Mouse (Mus musculus): ENCODE measurements around the gene Aak1. TPM values are rescaled to one million over a fixed set of nuclear protein-coding genes. Genes with fewer than 3 reads are reported as not detected.

The Aak1 gene
- polyA plus RNA-seq, 1 experiment from 2014 or later, result 18.3 TPM

DNA sequence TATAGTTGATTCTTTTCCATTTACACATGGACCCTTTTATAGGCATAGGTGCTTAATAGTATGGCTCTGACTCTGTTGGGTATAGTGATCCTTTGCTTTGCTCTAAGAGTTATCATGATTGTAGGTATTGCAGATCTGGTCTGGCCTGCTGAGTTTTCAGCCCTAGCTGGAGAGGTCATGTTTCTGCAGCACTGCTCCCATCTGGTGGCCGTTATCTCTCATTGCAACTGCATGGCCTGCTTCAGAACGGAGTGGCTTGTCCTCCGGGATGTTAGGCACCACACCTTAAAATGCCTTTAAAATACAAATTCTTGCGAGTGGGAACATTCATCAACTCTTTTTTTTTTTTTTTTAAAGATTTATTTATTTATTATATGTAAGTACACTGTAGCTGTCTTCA is 72.6 kb downstream of the Aak1 start:
- H3K36me3 ChIP-seq (ENCODE audit: insufficient read depth), result peaks cover 8% of the 10 kb centered on the region; the same call in 1 of the 2 replicates
- peak; percentile 81 for DNase-seq
- no peak overlapping the region for H3K4me3 ChIP-seq (ENCODE audit: low read depth, low read length)
- H3K27me3 ChIP-seq (ENCODE audit: insufficient read depth, low read length), result no peaks in the 10 kb centered on the region
- ATAC-seq (ENCODE audit: insufficient read depth), result peak; percentile 68
- H3K4me1 ChIP-seq (ENCODE audit: insufficient read depth), result peaks cover 6% of the 10 kb centered on the region; the same call in 1 of the 2 replicates
- H3K9ac ChIP-seq, result no peak overlapping the region
- TF ChIP-seq CTCF (IDR thresholded peaks at IDR 0.05; ENCODE audit: low read depth), result peak; percentile 85
- H3K4me2 ChIP-seq, result no peak overlapping the region
- H3K27ac ChIP-seq (ENCODE audit: low read depth), result no peak overlapping the region
- H3K9me3 ChIP-seq (ENCODE audit: low read depth, low read length), result no peaks in the 10 kb centered on the region
- 23% methylated on average over 4 of the region's 4 CpGs for whole genome bisulfite sequencing

DNA sequence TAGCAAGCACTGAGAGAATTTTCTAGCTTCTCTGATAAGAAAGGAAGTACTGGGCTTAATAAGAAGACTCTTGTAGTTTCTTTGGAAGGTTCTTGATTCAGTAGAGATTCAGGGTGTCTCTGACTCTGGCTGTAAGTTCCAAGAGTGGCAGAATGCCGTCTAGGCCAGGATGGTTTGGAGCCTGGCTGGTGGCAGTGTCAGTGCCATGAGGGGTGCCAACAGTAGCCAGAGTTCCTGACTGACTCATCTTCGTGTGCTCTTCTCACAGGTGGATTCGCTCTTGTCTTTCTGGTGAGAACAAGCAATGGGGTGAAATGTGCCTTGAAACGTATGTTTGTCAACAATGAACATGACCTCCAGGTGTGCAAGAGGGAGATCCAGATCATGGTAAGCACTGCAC is 75.4 kb downstream of the Aak1 start:
- no peaks in the 10 kb centered on the region for H3K9me3 ChIP-seq (ENCODE audit: low read depth, low read length)
- ATAC-seq (ENCODE audit: insufficient read depth) (no peak), DNase-seq (no peak)
- no peak overlapping the region for H3K27ac ChIP-seq (ENCODE audit: low read depth)
- H3K4me2 ChIP-seq, result no peak overlapping the region
- 93% methylated on average over 4 of the region's 4 CpGs for WGBS
- peaks cover 17% of the 10 kb centered on the region; the same call in 1 of the 2 replicates for H3K36me3 ChIP-seq (ENCODE audit: insufficient read depth)
- no peaks in the 10 kb centered on the region for H3K27me3 ChIP-seq (ENCODE audit: insufficient read depth, low read length)
- TF ChIP-seq CTCF (IDR thresholded peaks at IDR 0.05; ENCODE audit: low read depth), result no peak
- no peaks in the 10 kb centered on the region for H3K4me1 ChIP-seq (ENCODE audit: insufficient read depth)
- H3K9ac ChIP-seq, result no peak overlapping the region
- H3K4me3 ChIP-seq (ENCODE audit: low read depth, low read length), result no peak overlapping the region

DNA sequence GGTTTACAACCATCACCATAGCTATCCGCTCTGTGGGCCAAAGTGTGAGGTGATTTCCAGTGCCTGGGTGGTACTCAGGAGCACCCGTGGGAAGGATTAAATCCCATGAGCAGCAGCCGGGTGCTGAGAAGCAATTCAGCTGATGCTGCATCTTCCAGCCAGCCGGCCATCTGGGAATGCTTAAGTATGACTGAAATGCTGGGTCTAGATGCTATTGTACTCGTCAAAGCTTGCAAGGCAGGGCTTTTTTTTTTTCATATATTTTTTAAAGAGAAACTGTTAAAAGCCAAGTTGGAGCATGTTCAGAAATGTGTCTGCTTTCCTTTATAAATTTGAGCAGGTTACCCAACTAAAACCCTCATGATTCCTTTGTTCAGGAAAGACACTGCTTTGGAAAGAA is 85.2 kb downstream of the Aak1 start:
- no peak overlapping the region for H3K4me3 ChIP-seq (ENCODE audit: low read depth, low read length)
- H3K27ac ChIP-seq (ENCODE audit: low read depth), result no peak overlapping the region
- TF ChIP-seq CTCF (IDR thresholded peaks at IDR 0.05; ENCODE audit: low read depth), result no peak
- ATAC-seq (ENCODE audit: insufficient read depth), result no peak
- H3K4me2 ChIP-seq, result no peak overlapping the region
- no peaks in the 10 kb centered on the region for H3K4me1 ChIP-seq (ENCODE audit: insufficient read depth)
- peaks cover 27% of the 10 kb centered on the region for H3K36me3 ChIP-seq (ENCODE audit: insufficient read depth)
- no peaks in the 10 kb centered on the region for H3K27me3 ChIP-seq (ENCODE audit: insufficient read depth, low read length)
- 58% methylated on average over 5 of the region's 5 CpGs for WGBS
- H3K9me3 ChIP-seq (ENCODE audit: low read depth, low read length), result peaks cover 7% of the 10 kb centered on the region; the same call in 1 of the 2 replicates
- no peak overlapping the region for H3K9ac ChIP-seq
- peak; percentile 11 for DNase-seq

DNA sequence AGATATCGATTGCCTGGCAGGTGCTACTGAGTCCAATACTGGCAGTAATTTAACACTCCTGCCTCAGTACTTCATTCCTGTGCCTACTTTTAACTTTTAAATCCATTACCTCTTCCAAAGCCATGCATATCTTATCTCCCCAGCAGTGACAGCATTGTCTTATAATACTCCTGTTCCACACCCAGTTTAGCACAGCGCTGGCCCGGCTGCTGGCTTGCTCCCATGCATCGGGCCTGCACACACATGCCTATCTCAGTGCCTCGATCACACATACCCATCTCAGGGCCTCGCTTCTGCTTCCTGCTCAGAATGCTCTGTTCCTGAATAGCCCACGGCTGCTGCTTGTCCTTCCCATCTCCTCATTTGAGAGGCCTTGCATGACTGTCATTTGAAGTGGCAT is 90.5 kb downstream of the Aak1 start:
- H3K36me3 ChIP-seq (ENCODE audit: insufficient read depth), result peaks cover 46% of the 10 kb centered on the region

DNA sequence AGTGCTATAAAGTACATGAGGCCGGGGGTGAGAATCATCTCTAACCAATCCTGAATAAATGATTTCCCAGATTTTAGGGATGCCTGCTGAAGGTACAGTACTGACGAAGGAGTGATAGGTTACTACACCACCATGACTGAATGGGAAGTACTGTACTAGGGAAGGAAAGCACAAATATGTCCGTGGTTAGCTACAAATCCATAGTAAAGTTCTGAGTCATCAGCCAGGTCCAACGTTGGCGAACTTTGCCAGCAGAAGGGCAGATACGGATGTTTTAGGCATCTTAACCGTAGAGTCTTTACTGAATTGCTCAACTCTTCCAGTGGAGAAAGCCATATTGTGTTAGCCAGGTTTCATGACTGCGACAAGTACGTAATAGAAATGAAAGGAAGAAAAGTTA is 91.6 kb downstream of the Aak1 start:
- TF ChIP-seq CTCF (IDR thresholded peaks at IDR 0.05; ENCODE audit: low read depth), result no peak
- Histone ChIP-seq H3K9me3 (ENCODE audit: low read depth, low read length) (peaks cover under 1% of the 10 kb centered on the region; the same call in 1 of the 2 replicates), H3K4me2 (no peak overlapping the region), H3K27ac (ENCODE audit: low read depth) (no peak overlapping the region), H3K4me1 (ENCODE audit: insufficient read depth) (no peaks in the 10 kb centered on the region), H3K27me3 (ENCODE audit: insufficient read depth, low read length) (no peaks in the 10 kb centered on the region), H3K9ac (no peak overlapping the region), H3K36me3 (ENCODE audit: insufficient read depth) (peaks cover 47% of the 10 kb centered on the region), H3K4me3 (ENCODE audit: low read depth, low read length) (no peak overlapping the region)
- 94% methylated on average over 9 of the region's 9 CpGs for WGBS
- DNase-seq, result no peak
- ATAC-seq (ENCODE audit: insufficient read depth), result no peak

More for the DNA sequence above, 90.5 kb downstream of the Aak1 start:
- no peak overlapping the region for H3K9ac ChIP-seq
- 83% methylated on average over 7 of the region's 7 CpGs for WGBS
- DNase-seq (no peak), ATAC-seq (ENCODE audit: insufficient read depth) (no peak)
- no peak for TF ChIP-seq CTCF (IDR thresholded peaks at IDR 0.05; ENCODE audit: low read depth)
- no peak overlapping the region for H3K4me3 ChIP-seq (ENCODE audit: low read depth, low read length)
- no peak overlapping the region for H3K27ac ChIP-seq (ENCODE audit: low read depth)
- H3K27me3 ChIP-seq (ENCODE audit: insufficient read depth, low read length), result no peaks in the 10 kb centered on the region
- H3K9me3 ChIP-seq (ENCODE audit: low read depth, low read length), result peaks cover 7% of the 10 kb centered on the region; the same call in 1 of the 2 replicates
- H3K4me1 ChIP-seq (ENCODE audit: insufficient read depth), result no peaks in the 10 kb centered on the region
- no peak overlapping the region for H3K4me2 ChIP-seq

DNA sequence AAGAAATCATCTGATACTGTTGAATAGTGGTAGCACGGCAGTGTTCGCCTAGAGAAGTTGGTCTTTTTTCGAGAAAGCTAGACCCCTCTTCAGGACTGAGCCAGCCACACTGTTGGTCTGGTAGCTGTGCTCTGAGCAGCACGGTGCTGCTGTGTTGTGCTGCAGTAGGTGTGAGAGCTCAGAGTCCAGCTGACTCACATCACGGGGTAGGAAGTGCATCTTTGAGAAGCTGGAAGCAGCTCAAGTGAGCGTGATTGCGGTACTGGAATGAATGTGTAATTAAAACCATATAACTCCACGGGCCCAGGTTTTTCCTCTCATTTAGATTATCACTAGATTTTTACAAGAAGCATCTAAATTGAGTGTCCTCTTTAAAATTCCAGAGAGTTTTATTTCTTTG is 97.8 kb downstream of the Aak1 start:
- Histone ChIP-seq H3K27ac (ENCODE audit: low read depth) (no peak overlapping the region), H3K9me3 (ENCODE audit: low read depth, low read length) (no peaks in the 10 kb centered on the region), H3K36me3 (ENCODE audit: insufficient read depth) (peaks cover 54% of the 10 kb centered on the region), H3K4me2 (no peak overlapping the region), H3K9ac (no peak overlapping the region), H3K27me3 (ENCODE audit: insufficient read depth, low read length) (no peaks in the 10 kb centered on the region), H3K4me3 (ENCODE audit: low read depth, low read length) (no peak overlapping the region), H3K4me1 (ENCODE audit: insufficient read depth) (no peaks in the 10 kb centered on the region)
- 74% methylated on average over 8 of the region's 8 CpGs for WGBS
- TF ChIP-seq CTCF (IDR thresholded peaks at IDR 0.05; ENCODE audit: low read depth), result no peak
- DNase-seq, result peak; percentile 13
- no peak for ATAC-seq (ENCODE audit: insufficient read depth)

DNA sequence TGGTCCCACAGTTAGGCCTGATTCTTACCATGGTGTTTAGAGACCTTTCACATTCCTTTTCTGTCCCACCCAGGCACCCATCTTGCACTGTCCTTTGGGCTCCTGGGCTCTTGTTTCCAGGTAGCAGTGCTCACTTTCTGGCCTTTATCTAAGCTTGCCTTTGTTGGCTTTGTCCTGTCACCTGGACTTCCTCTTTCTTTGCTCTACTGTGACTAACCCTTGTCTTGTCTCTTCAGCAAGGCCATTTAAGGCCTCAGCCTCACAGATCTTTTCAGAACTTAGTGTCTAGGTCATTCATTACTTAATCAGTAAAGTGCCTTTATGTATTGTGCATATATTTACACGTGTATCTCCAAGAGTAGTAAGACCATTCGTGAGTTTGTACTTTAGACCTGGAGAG is 99.4 kb downstream of the Aak1 start:
- Histone ChIP-seq H3K27me3 (ENCODE audit: insufficient read depth, low read length) (no peaks in the 10 kb centered on the region), H3K9me3 (ENCODE audit: low read depth, low read length) (no peaks in the 10 kb centered on the region), H3K4me1 (ENCODE audit: insufficient read depth) (no peaks in the 10 kb centered on the region), H3K4me2 (no peak overlapping the region), H3K9ac (no peak overlapping the region), H3K27ac (ENCODE audit: low read depth) (no peak overlapping the region), H3K4me3 (ENCODE audit: low read depth, low read length) (no peak overlapping the region), H3K36me3 (ENCODE audit: insufficient read depth) (peaks cover 62% of the 10 kb centered on the region)
- ATAC-seq (ENCODE audit: insufficient read depth) (no peak), DNase-seq (no peak)
- WGBS, result 80% methylated on average over 2 of the region's 2 CpGs
- no peak for TF ChIP-seq CTCF (IDR thresholded peaks at IDR 0.05; ENCODE audit: low read depth)

DNA sequence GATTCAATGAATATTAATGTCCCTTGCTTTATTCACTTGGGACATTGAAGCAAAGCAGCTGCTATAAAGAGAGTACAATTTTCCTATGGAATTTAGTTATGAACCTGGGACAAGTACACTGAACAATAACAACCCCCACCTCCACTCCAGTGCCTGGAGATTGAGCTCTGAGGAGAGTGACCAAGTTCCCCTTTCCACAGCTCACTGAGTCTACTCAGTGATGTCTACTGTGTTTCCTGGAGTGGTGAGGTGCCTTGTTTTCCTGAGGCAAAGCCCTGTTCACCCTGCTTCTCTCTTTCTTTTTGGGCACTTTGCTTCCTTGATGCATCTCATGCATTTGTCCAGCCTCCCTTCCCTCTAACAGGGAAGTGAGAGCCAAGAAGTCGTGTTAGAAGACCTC is 100.8 kb downstream of the Aak1 start:
- DNase-seq, result no peak
- Histone ChIP-seq H3K9me3 (ENCODE audit: low read depth, low read length) (no peaks in the 10 kb centered on the region), H3K4me3 (ENCODE audit: low read depth, low read length) (no peak overlapping the region), H3K36me3 (ENCODE audit: insufficient read depth) (peaks cover 54% of the 10 kb centered on the region), H3K4me2 (no peak overlapping the region), H3K27ac (ENCODE audit: low read depth) (no peak overlapping the region), H3K4me1 (ENCODE audit: insufficient read depth) (no peaks in the 10 kb centered on the region), H3K9ac (no peak overlapping the region), H3K27me3 (ENCODE audit: insufficient read depth, low read length) (no peaks in the 10 kb centered on the region)
- WGBS, result 76% methylated on average over 1 of the region's 1 CpGs
- no peak for TF ChIP-seq CTCF (IDR thresholded peaks at IDR 0.05; ENCODE audit: low read depth)
- ATAC-seq (ENCODE audit: insufficient read depth), result no peak

All from lung, embryonic 14.5 days (tissue).